Mouse (Mus musculus) kidney, adult 2 months (tissue): ENCODE measurements at regions not wholly inside any gene's neighbourhood (a gene's known extent, or its start where the extent isn't known, plus 50 kb on each side); places are given as distances from the start of the nearest gene placed in this dataset.
A peak's percentile ranks its signal among the peaks of the same experiment; 100 is the strongest.

Experiments
- DNase-seq: peaks from one replicate; pipeline ENCODE4 v3.0.0; 2021
- H3K27ac ChIP-seq: fragments of 200-500 bp; 2 replicates; pipeline ENCODE4 v1.5.1; 2012; ENCODE audit warnings: low read depth, low read length, control low read depth, inconsistent platforms; ENCODE audit not compliant: insufficient read depth
- H3K27me3 ChIP-seq: fragments of 200-500 bp; replicated peaks from 2 replicates; pipeline ENCODE4 v1.6.1; 2012; ENCODE audit warnings: mild to moderate bottlenecking, moderate library complexity, low read length, inconsistent platforms; ENCODE audit not compliant: control insufficient read depth, insufficient read depth
- H3K36me3 ChIP-seq: fragments of 200-500 bp; 2 replicates; pipeline ENCODE4 v1.6.1; 2012; ENCODE audit warnings: mild to moderate bottlenecking, moderate library complexity, low read length, inconsistent platforms; ENCODE audit not compliant: control insufficient read depth, insufficient read depth
- H3K4me1 ChIP-seq: fragments of 200-500 bp; 2 replicates; pipeline ENCODE4 v1.6.1; 2011; ENCODE audit warnings: low read length; ENCODE audit not compliant: control insufficient read depth, insufficient read depth
- H3K4me3 ChIP-seq: fragments of 200-500 bp; 2 replicates; pipeline ENCODE4 v1.5.1; 2011; ENCODE audit warnings: mild to moderate bottlenecking, low read depth, low read length, control low read depth; ENCODE audit not compliant: insufficient read depth
- CTCF ChIP-seq: fragments of 200-500 bp; conservative IDR thresholded peaks from 2 replicates; pipeline ENCODE4 v1.5.1; 2011; ENCODE audit warnings: low read depth, mild to moderate bottlenecking, control low read depth, low read length, moderate library complexity, mixed read lengths; ENCODE audit not compliant: insufficient read depth, insufficient read length
- POLR2A ChIP-seq: fragments of 200-500 bp; IDR thresholded peaks from one replicate; pipeline ENCODE4 v1.6.1; 2011; ENCODE audit warnings: low read depth, low read length, control low read depth
- WGBS: fragments of 180-500 bp; shearing (Covaris S2); methylation state at CpG from one replicate; pipeline ENCODE4 v1.1.7; 2018; 5-methylcytosine and 5-hydroxymethylcytosine counted together

DNA sequence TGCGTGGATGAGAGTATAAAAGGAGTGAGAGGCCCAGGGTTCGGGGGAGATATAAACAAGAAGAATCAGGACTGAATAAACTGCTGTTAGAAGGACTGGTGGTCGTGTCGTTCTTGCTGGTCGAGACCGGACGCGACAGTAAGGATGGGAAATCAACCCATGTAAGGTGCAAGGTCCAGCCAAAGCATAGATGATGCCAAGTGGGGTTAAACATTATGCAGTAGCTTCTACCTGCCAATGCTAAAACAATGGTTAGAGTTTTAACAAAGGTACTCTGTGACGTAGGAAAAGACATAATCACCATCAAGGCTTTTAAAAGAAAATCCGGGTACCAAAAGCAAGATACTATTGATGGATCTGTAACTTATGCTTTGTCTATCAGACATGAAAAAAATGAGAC, 58.4 kb upstream of the Tmc1 start:
- WGBS: 72% methylated on average over 8 of the region's 10 CpGs
- Histone ChIP-seq H3K36me3 (no peaks in the 10 kb centered on the region), H3K4me3 (no peak overlapping the region), H3K4me1 (no peaks in the 10 kb centered on the region), H3K27me3 (no peaks in the 10 kb centered on the region), H3K27ac (no peak overlapping the region)
- TF ChIP-seq POLR2A (no peak), CTCF (no peak)
- DNase-seq: peak; percentile 69

DNA sequence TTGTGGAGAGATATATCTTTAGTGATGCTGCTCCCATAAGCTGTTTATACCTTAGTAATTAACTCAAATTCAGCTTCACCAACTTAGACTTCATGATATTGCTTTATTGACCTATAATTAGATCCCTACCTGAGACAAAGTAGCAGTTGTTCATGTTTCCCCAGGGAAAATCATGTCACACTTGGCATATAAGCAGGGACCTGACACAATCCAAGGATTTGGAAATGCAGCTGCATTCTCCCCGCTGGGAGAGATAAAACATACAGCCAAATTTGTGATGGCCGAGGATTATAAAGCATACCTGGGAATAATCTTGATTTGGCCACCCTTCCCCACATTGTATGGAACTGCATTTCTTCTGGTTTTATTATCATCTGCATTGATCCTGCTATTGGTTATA, 55.6 kb upstream of the Tmc1 start:
- H3K4me1 ChIP-seq: no peaks in the 10 kb centered on the region
- H3K36me3 ChIP-seq: no peaks in the 10 kb centered on the region
- H3K4me3 ChIP-seq: no peak overlapping the region
- DNase-seq: no peak
- 95% methylated on average over 2 of the region's 2 CpGs for WGBS
- no peaks in the 10 kb centered on the region for H3K27me3 ChIP-seq
- no peak for TF ChIP-seq CTCF
- TF ChIP-seq POLR2A: no peak
- no peak overlapping the region for H3K27ac ChIP-seq

DNA sequence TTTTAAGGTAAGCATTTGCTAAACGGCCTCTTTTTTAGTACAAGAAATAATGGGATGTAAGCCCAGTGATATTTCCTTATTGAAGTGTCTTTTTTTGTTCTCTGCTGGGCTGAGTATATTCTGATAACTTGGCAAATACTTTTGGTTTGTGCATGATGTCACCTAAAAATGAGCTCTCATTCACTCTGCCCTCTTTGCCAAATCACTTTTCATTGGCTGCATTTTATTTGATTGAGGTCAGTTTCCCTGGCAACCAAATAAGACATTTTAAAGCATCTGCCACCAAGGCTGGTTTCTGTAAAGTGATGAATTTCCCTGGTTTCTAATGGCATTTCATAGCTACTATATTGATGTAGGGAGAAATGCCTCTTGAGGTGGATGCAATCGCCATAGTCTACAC, 50.4 kb upstream of the Tmc1 start:
- 92% methylated on average over 2 of the region's 2 CpGs for WGBS
- DNase-seq: no peak

More for the DNA sequence above, 50.4 kb upstream of the Tmc1 start:
- TF ChIP-seq CTCF: no peak
- TF ChIP-seq POLR2A: no peak
- H3K4me1 ChIP-seq: no peaks in the 10 kb centered on the region
- H3K27ac ChIP-seq: no peak overlapping the region
- H3K27me3 ChIP-seq: no peaks in the 10 kb centered on the region
- H3K36me3 ChIP-seq: no peaks in the 10 kb centered on the region
- H3K4me3 ChIP-seq: no peak overlapping the region
